Mouse (Mus musculus): ENCODE data around the gene Cdc42ep1. TPM values are rescaled to one million over a fixed set of nuclear protein-coding genes. Genes with fewer than 3 reads are reported as not detected.

The Cdc42ep1 gene
- total and polyA plus RNA-seq, 2 experiments from 2014 or later = 27.4 to 44.7 TPM

DNA sequence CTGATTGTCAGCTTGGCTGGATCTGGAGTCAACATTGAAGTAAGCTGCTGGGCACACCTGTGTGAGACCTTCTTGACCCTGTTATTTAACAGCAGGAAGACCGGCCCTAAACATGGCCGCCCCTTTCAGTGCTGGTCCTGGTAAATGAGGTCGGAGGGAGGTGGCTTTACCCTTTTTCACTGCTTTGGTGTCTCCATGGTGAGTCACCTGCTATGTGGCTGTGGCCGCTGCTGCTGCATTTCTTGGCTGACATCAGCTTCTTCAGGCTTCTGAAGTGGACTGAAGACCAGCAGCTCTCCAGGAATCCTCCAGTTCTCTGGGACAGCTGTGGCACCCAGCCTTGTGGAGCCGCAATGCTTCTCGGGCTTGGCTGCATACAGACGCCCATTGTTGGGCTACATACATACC lies 26.4 kb downstream of the Cdc42ep1 start:
- ATAC-seq (ENCODE audit: insufficient read depth, low read depth) = no peak
- no peak overlapping the region for H3K9ac ChIP-seq (replicated peaks; ENCODE audit: low read depth, low read length)
- H3K4me2 ChIP-seq (ENCODE audit: low read depth, low read length) = no peak overlapping the region

DNA sequence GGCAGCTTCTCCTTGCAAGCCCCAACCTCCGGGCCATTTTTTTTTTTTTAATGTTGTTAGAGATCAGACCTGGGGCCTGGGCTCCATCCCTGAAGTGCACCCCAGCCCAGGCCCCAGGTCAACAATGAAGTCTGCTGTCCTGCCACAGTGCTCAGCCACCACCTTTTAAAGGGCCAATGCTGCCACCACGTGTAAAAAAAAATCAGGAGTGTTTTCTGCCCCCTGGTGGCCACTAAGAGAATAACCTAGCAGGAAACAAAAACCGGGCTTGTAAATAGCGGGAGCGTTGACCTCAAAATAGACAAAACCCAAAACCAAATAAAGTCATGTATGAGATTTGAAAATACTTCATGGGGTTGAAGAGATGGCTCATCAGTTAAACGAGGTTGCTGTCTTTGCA lies 27.4 kb downstream of the Cdc42ep1 start:
- ATAC-seq (ENCODE audit: insufficient read depth, low read depth) (no peak), DNase-seq (ENCODE audit: low spot score) (no peak)
- no peaks in the 10 kb centered on the region for H3K36me3 ChIP-seq (replicated peaks; ENCODE audit: control insufficient read depth, insufficient read depth, low read length)
- no peaks in the 10 kb centered on the region for H3K4me1 ChIP-seq (ENCODE audit: control insufficient read depth, insufficient read depth)
- H3K4me2 ChIP-seq (ENCODE audit: low read depth, low read length) = no peak overlapping the region
- WGBS = 20% methylated on average over 6 of the region's 6 CpGs
- H3K27ac ChIP-seq (ENCODE audit: low read depth) = no peak overlapping the region
- no peaks in the 10 kb centered on the region for H3K9me3 ChIP-seq (replicated peaks; ENCODE audit: control insufficient read depth, low read length)
- H3K9ac ChIP-seq (replicated peaks; ENCODE audit: low read depth, low read length) = no peak overlapping the region
- no peak overlapping the region for H3K4me3 ChIP-seq (ENCODE audit: low read depth, low read length)
- peak; percentile 67 for TF ChIP-seq CTCF (IDR thresholded peaks at IDR 0.05; ENCODE audit: low read depth)
- TF ChIP-seq EP300 (IDR thresholded peaks at IDR 0.05; ENCODE audit: low read depth) = no peak
- no peaks in the 10 kb centered on the region for H3K27me3 ChIP-seq (ENCODE audit: control insufficient read depth, insufficient read depth, low read length)

More for the DNA sequence above, 26.4 kb downstream of the Cdc42ep1 start:
- WGBS = 57% methylated on average over 7 of the region's 7 CpGs
- Histone ChIP-seq H3K4me3 (ENCODE audit: low read depth, low read length) (no peak overlapping the region), H3K27me3 (ENCODE audit: control insufficient read depth, insufficient read depth, low read length) (no peaks in the 10 kb centered on the region), H3K36me3 (replicated peaks; ENCODE audit: control insufficient read depth, insufficient read depth, low read length) (no peaks in the 10 kb centered on the region), H3K4me1 (ENCODE audit: control insufficient read depth, insufficient read depth) (0 out of 2 replicates have a peak, but pooled peaks cover 3% of the 10 kb centered on the region), H3K27ac (ENCODE audit: low read depth) (peak overlapping the region; percentile 73), H3K9me3 (replicated peaks; ENCODE audit: control insufficient read depth, low read length) (no peaks in the 10 kb centered on the region)
- no peak for DNase-seq (ENCODE audit: low spot score)
- TF ChIP-seq EP300 (IDR thresholded peaks at IDR 0.05; ENCODE audit: low read depth) = no peak
- no peak for TF ChIP-seq CTCF (IDR thresholded peaks at IDR 0.05; ENCODE audit: low read depth)

DNA sequence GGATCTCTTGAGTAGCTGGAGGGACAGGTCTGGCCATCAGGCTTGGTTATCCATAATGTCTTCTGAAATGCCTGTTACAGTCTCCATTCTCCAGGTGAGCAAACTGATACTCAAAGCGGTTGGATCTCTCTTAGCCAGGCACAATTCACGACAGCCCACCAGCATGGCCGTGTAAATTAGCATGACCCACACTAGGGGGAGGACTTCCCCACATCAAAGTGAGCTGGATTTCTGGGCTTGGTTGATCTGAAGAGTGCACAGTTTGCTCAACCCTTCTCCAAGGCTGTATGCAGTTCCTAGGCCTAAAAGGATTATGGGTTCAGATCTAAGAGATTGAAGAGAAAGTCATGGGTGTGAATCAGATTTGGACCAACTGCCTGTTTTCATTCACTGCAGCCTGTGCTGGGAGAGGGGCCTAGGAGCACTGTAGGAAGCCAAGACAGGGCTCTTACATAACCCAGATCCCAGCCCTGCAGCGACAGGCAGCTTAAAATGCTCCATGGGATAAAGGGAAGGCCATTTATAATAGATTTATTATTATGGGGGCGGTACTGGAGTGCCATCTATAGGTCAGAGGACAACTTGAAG lies 29.7 kb downstream of the Cdc42ep1 start:
- Histone ChIP-seq H3K27me3 (ENCODE audit: control insufficient read depth, insufficient read depth, low read length) (no peaks in the 10 kb centered on the region), H3K4me2 (ENCODE audit: low read depth, low read length) (no peak overlapping the region), H3K4me3 (ENCODE audit: low read depth, low read length) (no peak overlapping the region), H3K9ac (replicated peaks; ENCODE audit: low read depth, low read length) (no peak overlapping the region), H3K4me1 (ENCODE audit: control insufficient read depth, insufficient read depth) (no peaks in the 10 kb centered on the region), H3K27ac (ENCODE audit: low read depth) (no peak overlapping the region), H3K9me3 (replicated peaks; ENCODE audit: control insufficient read depth, low read length) (no peaks in the 10 kb centered on the region), H3K36me3 (replicated peaks; ENCODE audit: control insufficient read depth, insufficient read depth, low read length) (no peaks in the 10 kb centered on the region)
- ATAC-seq (ENCODE audit: insufficient read depth, low read depth) (no peak), DNase-seq (ENCODE audit: low spot score) (no peak)
- WGBS = 52% methylated on average over 5 of the region's 5 CpGs
- TF ChIP-seq CTCF (IDR thresholded peaks at IDR 0.05; ENCODE audit: low read depth) (peak; percentile 13; the same call in 1 of the 2 replicates), EP300 (IDR thresholded peaks at IDR 0.05; ENCODE audit: low read depth) (no peak)

DNA sequence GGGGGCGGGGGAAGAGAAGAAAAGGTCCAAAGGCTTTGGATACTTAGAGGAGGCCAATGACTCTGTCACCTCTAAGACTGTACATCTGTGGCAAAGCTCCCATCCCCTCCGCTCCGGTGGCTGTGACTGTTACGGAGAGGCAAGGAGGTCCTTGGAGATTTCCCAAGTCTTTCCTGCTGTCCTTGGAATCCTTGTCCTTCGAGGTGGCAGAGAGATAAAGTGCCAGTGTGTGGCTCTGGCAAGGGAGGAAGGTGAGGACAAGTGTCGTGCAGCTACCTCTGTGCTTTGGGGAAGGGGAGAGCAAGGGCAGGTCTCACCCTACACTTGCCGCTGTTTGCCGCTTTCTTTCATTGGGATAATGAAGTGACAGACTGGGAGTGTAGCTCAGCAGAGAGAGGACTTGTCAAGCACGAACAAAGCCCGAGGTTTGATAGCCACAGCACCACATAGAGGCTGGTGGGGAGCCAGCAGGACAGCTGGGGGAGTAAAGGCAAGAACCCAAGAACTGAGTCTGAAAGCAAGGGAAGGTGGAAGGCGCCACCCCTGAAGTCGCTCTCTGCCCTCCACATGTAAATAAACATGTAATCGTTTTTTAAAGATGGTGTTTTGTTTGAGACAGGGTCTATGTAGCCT lies 31.5 kb downstream of the Cdc42ep1 start:
- H3K9me3 ChIP-seq (replicated peaks; ENCODE audit: control insufficient read depth, low read length) = no peaks in the 10 kb centered on the region
- H3K27ac ChIP-seq (ENCODE audit: low read depth) = no peak overlapping the region
- H3K4me3 ChIP-seq (ENCODE audit: low read depth, low read length) = no peak overlapping the region
- 36% methylated on average over 13 of the region's 13 CpGs for WGBS
- TF ChIP-seq CTCF (IDR thresholded peaks at IDR 0.05; ENCODE audit: low read depth) (peak; percentile 9; the same call in 1 of the 2 replicates), EP300 (IDR thresholded peaks at IDR 0.05; ENCODE audit: low read depth) (no peak)
- no peak overlapping the region for H3K4me2 ChIP-seq (ENCODE audit: low read depth, low read length)
- H3K36me3 ChIP-seq (replicated peaks; ENCODE audit: control insufficient read depth, insufficient read depth, low read length) = no peaks in the 10 kb centered on the region
- ATAC-seq (ENCODE audit: insufficient read depth, low read depth) (no peak), DNase-seq (ENCODE audit: low spot score) (no peak)
- H3K9ac ChIP-seq (replicated peaks; ENCODE audit: low read depth, low read length) = 0 out of 2 replicates have a peak overlapping the region, but pooled peaks have one; percentile 1
- H3K4me1 ChIP-seq (ENCODE audit: control insufficient read depth, insufficient read depth) = peaks cover 6% of the 10 kb centered on the region; the same call in 1 of the 2 replicates
- H3K27me3 ChIP-seq (ENCODE audit: control insufficient read depth, insufficient read depth, low read length) = no peaks in the 10 kb centered on the region

DNA sequence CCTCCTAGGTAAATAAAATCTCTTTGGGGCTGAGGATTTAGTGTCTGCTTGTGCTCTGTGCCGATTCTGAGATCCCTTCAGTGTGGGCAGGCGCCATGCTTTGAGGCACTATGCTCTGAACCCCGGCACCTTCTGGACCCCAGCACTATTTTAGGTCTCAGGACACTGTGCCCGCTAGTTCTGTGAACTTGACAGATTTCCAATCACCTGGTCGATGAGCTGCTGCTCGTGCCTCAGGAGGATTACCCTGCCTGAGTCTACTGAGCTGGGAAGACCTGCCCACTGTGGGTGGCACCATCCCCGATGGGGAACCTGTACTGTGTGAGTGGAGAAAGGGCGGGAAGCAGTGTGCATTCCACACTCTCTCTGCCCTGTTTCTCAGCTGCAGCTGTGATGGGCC lies 32.6 kb downstream of the Cdc42ep1 start:
- TF ChIP-seq CTCF (IDR thresholded peaks at IDR 0.05; ENCODE audit: low read depth) = no peak
- no peak for TF ChIP-seq EP300 (IDR thresholded peaks at IDR 0.05; ENCODE audit: low read depth)
- 73% methylated on average over 8 of the region's 8 CpGs for WGBS
- H3K9me3 ChIP-seq (replicated peaks; ENCODE audit: control insufficient read depth, low read length) = no peaks in the 10 kb centered on the region
- 0 out of 2 replicates have a peak, but pooled peaks cover under 1% of the 10 kb centered on the region for H3K36me3 ChIP-seq (replicated peaks; ENCODE audit: control insufficient read depth, insufficient read depth, low read length)
- no peak overlapping the region for H3K9ac ChIP-seq (replicated peaks; ENCODE audit: low read depth, low read length)
- no peak overlapping the region for H3K27ac ChIP-seq (ENCODE audit: low read depth)
- peaks cover 6% of the 10 kb centered on the region; the same call in 1 of the 2 replicates for H3K4me1 ChIP-seq (ENCODE audit: control insufficient read depth, insufficient read depth)
- H3K4me2 ChIP-seq (ENCODE audit: low read depth, low read length) = no peak overlapping the region
- ATAC-seq (ENCODE audit: insufficient read depth, low read depth) (no peak), DNase-seq (ENCODE audit: low spot score) (no peak)
- H3K4me3 ChIP-seq (ENCODE audit: low read depth, low read length) = no peak overlapping the region
- no peaks in the 10 kb centered on the region for H3K27me3 ChIP-seq (ENCODE audit: control insufficient read depth, insufficient read depth, low read length)
